Mouse (Mus musculus) heart, postnatal 0 days (tissue): Measurements from ENCODE around the gene Sel1l3. TPM values are rescaled to one million over a fixed set of nuclear protein-coding genes. Genes with fewer than 3 reads are reported as not detected.

Experiments used
- ATAC-seq: fragments of 200-750 bp; cut with Nextera tagmentation; 2 replicates; pipeline ENCODE4 v1.8.0; 2017; ENCODE audit warnings: low read depth, moderate number of reproducible peaks, moderate library complexity; ENCODE audit not compliant: insufficient read depth
- DNase-seq: peaks from one replicate; pipeline ENCODE4 v3.0.0-alpha.2; 2016; ENCODE audit warnings: low spot score
- H3K27ac ChIP-seq: fragments of 300-500 bp; sonication (generic); 2 replicates; pipeline ENCODE4 v1.5.1; 2014; ENCODE audit warnings: low read depth, mild to moderate bottlenecking
- H3K27me3 ChIP-seq: fragments of 300-500 bp; sonication (generic); 2 replicates; pipeline ENCODE4 v1.6.1; 2014; ENCODE audit warnings: low read length, mixed read lengths; ENCODE audit not compliant: control insufficient read depth, insufficient read depth
- H3K36me3 ChIP-seq: fragments of 300-500 bp; sonication (generic); replicated peaks from 2 replicates; pipeline ENCODE4 v1.6.1; 2014; ENCODE audit warnings: low read length, mixed read lengths; ENCODE audit not compliant: control insufficient read depth, insufficient read depth
- H3K4me1 ChIP-seq: fragments of 300-500 bp; sonication (generic); 2 replicates; pipeline ENCODE4 v1.6.1; 2014; ENCODE audit warnings: antibody characterized with exemption; ENCODE audit not compliant: control insufficient read depth, insufficient read depth
- H3K4me2 ChIP-seq: fragments of 300-500 bp; sonication (generic); 2 replicates; pipeline ENCODE4 v1.6.1; 2014; ENCODE audit warnings: low read depth, mild to moderate bottlenecking, low read length, moderate library complexity
- H3K4me3 ChIP-seq: fragments of 300-500 bp; sonication (generic); 2 replicates; pipeline ENCODE4 v1.5.1; 2014; ENCODE audit warnings: low read depth, low read length
- H3K9ac ChIP-seq: fragments of 300-500 bp; sonication (generic); replicated peaks from 2 replicates; pipeline ENCODE4 v1.6.1; 2014; ENCODE audit warnings: low read depth, low read length, mixed read lengths
- H3K9me3 ChIP-seq: fragments of 300-500 bp; sonication (generic); replicated peaks from 2 replicates; pipeline ENCODE4 v1.6.1; 2016; ENCODE audit warnings: low read length; ENCODE audit not compliant: control insufficient read depth
- CTCF ChIP-seq: IDR thresholded peaks from 2 replicates; pipeline ENCODE4 v1.5.1; 2016; ENCODE audit warnings: antibody characterized with exemption, control low read depth, low read depth
- EP300 ChIP-seq: IDR thresholded peaks from 2 replicates; pipeline ENCODE4 v1.6.1; 2016; ENCODE audit warnings: antibody characterized with exemption, low read depth
- WGBS: fragments of 180-500 bp; shearing (Covaris S2); extraction: QIAGEN DNeasy Blood & Tissue Kit; methylation state at CpG from one replicate; pipeline ENCODE4 v1.1.7; 2014; 5-methylcytosine and 5-hydroxymethylcytosine counted together
- polyA plus RNA-seq: library from polyadenylated mRNA; unstranded; fragments of >200 nt; fragmentation: Nextera tagmentation; extraction: Ambion mirVana; gene quantifications from 2 replicates; pipeline ENCODE4 v1.2.1, GENCODE M21; 2015
- total RNA-seq: library from RNA; depleted of rRNA; stranded (reverse); fragments of >200 nt; gene quantifications from 2 replicates; pipeline ENCODE4 v1.2.3, GENCODE M21; 2014; ENCODE audit warnings: low replicate concordance

The Sel1l3 gene
- total and polyA plus RNA-seq, 2 experiments from 2014 or later, result 0.14 to 1.4 TPM

DNA sequence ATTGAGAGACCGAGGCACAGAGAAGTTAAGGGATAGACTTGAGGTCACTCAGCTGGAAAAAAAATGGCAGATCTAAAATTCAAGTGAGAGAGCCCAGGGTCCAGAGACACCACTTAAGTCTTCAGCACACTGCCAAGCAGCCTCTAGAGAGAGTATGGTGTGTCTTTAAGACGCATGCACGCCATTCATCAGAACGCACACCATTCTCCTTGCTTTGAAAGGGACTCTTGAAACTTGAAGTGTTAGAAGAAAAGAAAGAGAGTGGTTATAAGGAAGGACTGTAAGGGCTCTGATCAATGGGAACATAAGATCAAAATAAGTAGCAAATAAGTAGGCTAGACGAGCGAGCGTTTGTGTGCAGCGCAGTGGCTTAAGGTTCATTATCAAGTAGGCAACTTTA lies 95.5 kb downstream of the Sel1l3 start:
- DNase-seq (no peak), ATAC-seq (no peak)
- H3K9me3 ChIP-seq, result peaks cover under 1% of the 10 kb centered on the region; the same call in 1 of the 2 replicates
- 95% methylated on average over 8 of the region's 8 CpGs for WGBS
- H3K27ac ChIP-seq, result no peak overlapping the region
- H3K4me1 ChIP-seq, result no peaks in the 10 kb centered on the region
- no peaks in the 10 kb centered on the region for H3K36me3 ChIP-seq
- no peak overlapping the region for H3K4me3 ChIP-seq
- TF ChIP-seq EP300 (no peak), CTCF (no peak)
- H3K27me3 ChIP-seq, result no peaks in the 10 kb centered on the region
- H3K9ac ChIP-seq, result no peak overlapping the region
- H3K4me2 ChIP-seq, result no peak overlapping the region

DNA sequence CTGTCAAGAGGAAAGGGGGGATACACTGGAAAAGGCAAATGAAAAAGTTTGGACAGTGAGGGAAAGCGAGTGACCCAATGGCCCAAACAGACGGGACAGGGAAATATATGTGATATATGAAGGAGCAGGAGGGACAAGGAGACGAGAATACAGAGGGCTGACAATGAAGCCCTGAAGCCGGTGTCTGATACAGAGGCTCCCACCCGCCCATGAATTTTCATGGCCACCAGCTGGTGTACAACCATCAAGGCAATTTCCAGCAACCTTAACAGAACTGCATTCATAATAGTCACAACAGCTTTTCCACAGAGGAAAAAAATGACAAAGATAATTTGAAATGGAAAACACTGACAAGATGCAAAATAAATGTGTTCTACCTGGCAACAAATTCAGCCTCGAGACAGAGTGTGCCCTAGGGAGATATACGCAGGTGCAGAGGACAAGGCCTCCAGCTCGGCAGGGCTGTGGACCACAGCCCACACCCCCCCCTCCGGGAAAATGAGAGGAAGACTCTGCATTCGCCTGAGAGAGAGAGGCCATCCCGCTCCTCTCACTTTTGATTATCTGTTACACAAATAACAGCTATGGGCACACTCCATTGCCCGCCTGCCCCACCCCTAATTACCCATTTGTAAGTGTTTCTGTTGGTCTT lies 99.0 kb downstream of the Sel1l3 start:
- no peak overlapping the region for H3K4me2 ChIP-seq
- no peak overlapping the region for H3K9ac ChIP-seq
- DNase-seq (no peak), ATAC-seq (no peak)
- no peak overlapping the region for H3K4me3 ChIP-seq
- H3K27ac ChIP-seq, result no peak overlapping the region
- WGBS, result 70% methylated on average over 12 of the region's 12 CpGs
- TF ChIP-seq CTCF (no peak), EP300 (no peak)
- H3K4me1 ChIP-seq, result no peaks in the 10 kb centered on the region
- no peaks in the 10 kb centered on the region for H3K27me3 ChIP-seq
- no peaks in the 10 kb centered on the region for H3K36me3 ChIP-seq
- H3K9me3 ChIP-seq, result peaks cover 4% of the 10 kb centered on the region; the same call in 1 of the 2 replicates

DNA sequence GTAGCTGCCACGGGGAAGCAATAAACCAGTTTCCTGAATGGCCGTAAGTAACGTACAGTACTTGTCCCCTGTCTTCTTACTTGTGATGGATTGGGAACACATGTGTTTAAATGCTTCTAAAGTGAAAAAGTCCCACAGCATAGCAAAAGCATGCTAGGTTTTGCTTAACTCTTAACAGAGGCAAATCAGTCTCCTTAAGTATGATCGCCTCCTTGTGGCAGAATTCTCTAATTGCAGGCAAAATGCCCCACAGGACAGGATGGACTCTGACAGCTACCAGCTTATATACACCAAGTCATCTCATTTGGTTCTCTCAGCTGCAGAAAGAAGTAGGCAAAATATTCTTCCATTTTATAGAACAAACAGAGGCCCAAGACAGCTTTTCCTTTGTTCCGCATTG lies 100.8 kb downstream of the Sel1l3 start:
- no peak overlapping the region for H3K4me3 ChIP-seq
- no peak overlapping the region for H3K27ac ChIP-seq
- no peak for TF ChIP-seq EP300
- TF ChIP-seq CTCF, result peak; percentile 22
- no peaks in the 10 kb centered on the region for H3K4me1 ChIP-seq
- WGBS, result 94% methylated on average over 5 of the region's 5 CpGs
- no peak for DNase-seq
- no peaks in the 10 kb centered on the region for H3K27me3 ChIP-seq
- ATAC-seq, result no peak
- H3K9ac ChIP-seq, result no peak overlapping the region
- no peaks in the 10 kb centered on the region for H3K36me3 ChIP-seq
- H3K9me3 ChIP-seq, result peaks cover 4% of the 10 kb centered on the region; the same call in 1 of the 2 replicates
- no peak overlapping the region for H3K4me2 ChIP-seq

DNA sequence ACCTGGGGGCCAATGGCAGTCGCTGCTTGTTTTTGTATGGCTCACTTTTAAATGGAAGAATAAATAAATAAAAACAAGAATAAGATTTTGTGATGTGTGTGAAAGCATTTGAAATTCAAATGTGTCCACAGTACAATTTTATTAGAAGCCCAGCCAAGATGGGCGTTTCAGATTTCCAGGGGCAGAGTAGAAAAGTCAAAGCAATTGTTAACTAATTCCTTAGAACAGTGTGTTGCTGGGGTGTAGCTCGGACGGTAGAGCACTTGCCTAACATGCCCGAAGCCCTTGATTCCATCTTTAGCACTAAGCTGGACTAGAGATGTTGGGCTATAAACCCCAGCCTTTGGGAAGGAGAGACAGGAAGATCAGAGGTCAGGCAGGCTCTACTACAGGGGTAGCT lies 102.7 kb downstream of the Sel1l3 start:
- WGBS, result 63% methylated on average over 5 of the region's 5 CpGs
- ATAC-seq, result no peak

DNA sequence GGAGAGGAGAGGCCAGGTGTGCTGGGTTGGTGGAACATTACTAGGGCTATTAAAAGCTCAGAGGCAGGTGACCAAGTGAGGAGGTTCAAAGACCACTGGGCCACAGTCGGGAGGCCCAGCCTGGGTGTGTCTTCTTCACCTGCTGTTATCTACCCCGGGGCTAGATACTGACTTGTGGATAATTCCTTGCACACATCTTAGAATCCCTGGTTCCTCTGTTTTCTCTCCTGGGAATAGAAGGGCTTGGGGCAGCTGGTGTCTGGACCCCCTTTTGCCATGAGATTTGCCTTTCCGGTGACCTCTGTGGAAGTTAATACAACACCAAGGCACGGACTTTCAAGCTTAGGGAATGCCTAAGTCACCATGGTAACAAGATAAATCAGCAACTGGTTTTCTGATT lies 103.5 kb downstream of the Sel1l3 start:
- ATAC-seq, result no peak
- Histone ChIP-seq H3K9ac (no peak overlapping the region), H3K27ac (no peak overlapping the region), H3K9me3 (peaks cover 4% of the 10 kb centered on the region; the same call in 1 of the 2 replicates), H3K4me1 (no peaks in the 10 kb centered on the region), H3K4me2 (no peak overlapping the region), H3K27me3 (no peaks in the 10 kb centered on the region), H3K36me3 (no peaks in the 10 kb centered on the region), H3K4me3 (no peak overlapping the region)
- TF ChIP-seq CTCF, result no peak
- no peak for TF ChIP-seq EP300
- DNase-seq, result no peak
- 54% methylated on average over 4 of the region's 4 CpGs for WGBS

More for the DNA sequence above, 102.7 kb downstream of the Sel1l3 start:
- TF ChIP-seq EP300 (no peak), CTCF (no peak)
- Histone ChIP-seq H3K4me2 (no peak overlapping the region), H3K27ac (no peak overlapping the region), H3K9me3 (peaks cover 4% of the 10 kb centered on the region; the same call in 1 of the 2 replicates), H3K4me1 (no peaks in the 10 kb centered on the region), H3K4me3 (no peak overlapping the region), H3K36me3 (no peaks in the 10 kb centered on the region), H3K27me3 (no peaks in the 10 kb centered on the region), H3K9ac (no peak overlapping the region)
- DNase-seq, result no peak

DNA sequence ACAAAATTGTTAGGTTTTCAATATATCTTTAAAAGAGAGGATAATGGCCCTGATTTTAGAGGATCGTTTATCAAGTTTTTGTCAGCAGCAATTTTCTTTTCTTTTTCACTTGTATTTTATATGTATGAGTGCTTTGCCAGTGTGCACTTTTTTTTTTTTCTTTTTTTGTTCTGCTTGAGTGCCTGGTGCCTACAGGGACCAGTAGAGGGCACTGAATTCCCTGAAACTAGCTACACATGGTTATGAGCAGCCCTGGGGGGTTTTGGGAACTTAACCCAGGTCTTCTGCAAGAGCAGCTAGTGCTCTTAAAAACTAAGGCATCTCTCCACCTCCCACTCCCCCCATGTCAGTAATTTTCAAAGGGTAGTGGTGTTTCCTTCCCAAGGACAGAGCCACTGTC lies 105.1 kb downstream of the Sel1l3 start:
- no peak overlapping the region for H3K27ac ChIP-seq
- no peaks in the 10 kb centered on the region for H3K27me3 ChIP-seq
- 67% methylated on average over 1 of the region's 1 CpGs for WGBS
- no peak overlapping the region for H3K4me2 ChIP-seq
- no peak overlapping the region for H3K4me3 ChIP-seq
- no peaks in the 10 kb centered on the region for H3K4me1 ChIP-seq
- ATAC-seq (no peak), DNase-seq (no peak)
- no peak; the same call in 1 of the 2 replicates for TF ChIP-seq CTCF
- no peak for TF ChIP-seq EP300
- H3K9me3 ChIP-seq, result peaks cover 4% of the 10 kb centered on the region; the same call in 1 of the 2 replicates
- H3K36me3 ChIP-seq, result no peaks in the 10 kb centered on the region
- H3K9ac ChIP-seq, result no peak overlapping the region
